Mouse (Mus musculus): ENCODE results near the gene D1Ertd622e. TPM values are rescaled to one million over a fixed set of nuclear protein-coding genes. Genes with fewer than 3 reads are reported as not detected.

The D1Ertd622e gene
- 10 to 100 TPM; 11.5 to 18.3 TPM for total RNA-seq (2021)
- long read RNA-seq, experiment 1, full-length matches to known transcripts, result 6 of 6 reads
- long read RNA-seq, experiment 1, partial matches to known transcripts, result 0 of 6 reads
- long read RNA-seq, experiment 1, other reads (novel, unspliced or antisense), result 0 of 6 reads
- long read RNA-seq, experiment 2, full-length matches to known transcripts, result 5 of 5 reads
- long read RNA-seq, experiment 2, partial matches to known transcripts, result 0 of 5 reads
- long read RNA-seq, experiment 2, other reads (novel, unspliced or antisense), result 0 of 5 reads

DNA sequence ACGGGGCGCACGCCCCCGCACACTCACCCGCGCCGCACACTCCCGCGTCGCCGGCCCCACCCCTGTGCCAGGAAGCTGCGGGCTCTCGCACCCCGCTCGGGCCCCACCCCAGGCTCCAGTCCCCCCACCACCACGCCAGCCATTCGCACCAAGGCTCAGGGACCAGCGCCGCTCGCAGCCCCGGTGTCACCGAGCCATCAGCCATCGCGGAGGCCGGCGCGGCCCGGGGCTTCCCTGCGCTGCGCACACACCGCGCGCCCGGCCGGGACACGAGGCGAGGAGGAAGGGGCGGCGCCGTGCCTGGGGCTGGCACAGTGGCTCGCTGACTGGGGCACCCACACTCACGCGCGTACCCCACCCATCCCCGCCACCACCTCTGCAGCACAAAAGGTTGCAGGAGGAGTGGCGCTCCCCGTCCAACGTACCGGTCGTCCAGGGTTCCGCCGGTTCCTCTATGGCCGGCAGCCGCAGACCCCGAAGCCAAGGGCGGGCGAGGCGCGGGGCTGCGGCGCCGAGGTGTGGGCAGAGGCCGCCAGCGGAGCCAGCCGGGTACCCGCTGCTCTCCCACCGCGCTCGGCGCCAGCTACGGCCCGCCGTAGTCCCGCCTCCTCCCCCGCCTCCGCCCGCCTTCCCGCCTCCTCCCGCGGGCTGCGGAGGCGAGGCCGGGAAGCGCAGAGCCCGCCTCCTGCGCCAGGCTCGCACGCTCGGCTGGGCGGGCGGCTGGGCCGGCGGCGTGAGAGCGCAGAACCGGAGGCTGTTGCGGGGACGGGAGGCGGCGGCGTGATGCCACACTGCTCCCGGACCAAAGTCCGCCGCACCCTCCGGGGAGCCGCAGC is at the start of gene D1Ertd622e:
D1Ertd622e (minus strand) TSS at position 669 of the 836 bp plus-strand sequence.
- peak; percentile 91 for DNase-seq
- Histone ChIP-seq H3K27ac (peak within 1 kb of the TSS; percentile 97), H3K4me3 (peak within 1 kb of the TSS; percentile 83)
- TF ChIP-seq CTCF (IDR thresholded peaks at IDR 0.05), result no peak
- intact Hi-C loops (cut with DNase I), result loop anchor here (5.0 kb wide), 2 partner anchors 34 to 111 kb away; partner anchors contain the start of genes Gin1 and Ppip5k2

DNA sequence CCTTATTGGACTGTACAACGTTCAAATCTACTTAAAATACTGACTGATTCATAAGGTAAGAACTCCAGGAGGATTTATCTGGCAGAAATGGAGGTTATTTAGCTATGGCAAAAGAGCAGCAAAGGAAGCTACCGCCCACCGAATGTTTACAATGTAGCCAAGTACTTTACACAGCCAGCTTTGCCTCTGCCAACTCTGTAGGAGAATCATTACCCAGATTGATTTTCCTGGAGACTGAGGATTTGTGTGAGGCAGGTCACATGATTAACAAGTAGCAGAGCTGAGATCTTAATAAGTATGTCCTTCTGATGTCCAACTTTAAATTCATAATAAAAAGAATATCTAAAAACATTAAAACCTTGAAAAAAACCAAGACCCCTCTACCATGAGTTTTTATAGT is 48.6 kb upstream of the D1Ertd622e start:
- no peak for DNase-seq
- no peak for TF ChIP-seq CTCF (IDR thresholded peaks at IDR 0.05)
- Histone ChIP-seq H3K27ac (no peak overlapping the region), H3K4me3 (no peak overlapping the region)
- intact Hi-C loops (cut with DNase I), result no loop called here

DNA sequence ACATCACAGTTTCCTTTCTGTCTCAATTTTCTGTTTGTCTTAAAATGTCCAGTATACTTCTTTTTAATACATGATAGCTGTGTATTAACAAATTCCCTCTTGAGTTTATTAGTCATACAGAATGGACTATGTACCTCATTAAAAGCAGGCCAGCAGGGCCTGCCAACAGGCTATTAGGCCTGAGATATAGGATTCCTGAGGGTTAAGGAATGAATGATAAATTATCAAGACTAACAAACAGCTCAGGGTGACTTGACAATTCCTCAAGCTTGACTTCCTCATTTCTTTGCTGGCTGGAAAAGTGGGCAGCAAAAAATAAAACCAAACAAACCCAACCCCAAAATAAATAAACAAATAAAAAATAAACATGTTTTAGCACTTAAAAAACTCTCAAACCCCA is 43.5 kb upstream of the D1Ertd622e start:
- DNase-seq, result no peak
- no peak overlapping the region for H3K4me3 ChIP-seq
- H3K27ac ChIP-seq, result no peak overlapping the region
- intact Hi-C loops (cut with DNase I), result no loop called here
- TF ChIP-seq CTCF (IDR thresholded peaks at IDR 0.05), result no peak

DNA sequence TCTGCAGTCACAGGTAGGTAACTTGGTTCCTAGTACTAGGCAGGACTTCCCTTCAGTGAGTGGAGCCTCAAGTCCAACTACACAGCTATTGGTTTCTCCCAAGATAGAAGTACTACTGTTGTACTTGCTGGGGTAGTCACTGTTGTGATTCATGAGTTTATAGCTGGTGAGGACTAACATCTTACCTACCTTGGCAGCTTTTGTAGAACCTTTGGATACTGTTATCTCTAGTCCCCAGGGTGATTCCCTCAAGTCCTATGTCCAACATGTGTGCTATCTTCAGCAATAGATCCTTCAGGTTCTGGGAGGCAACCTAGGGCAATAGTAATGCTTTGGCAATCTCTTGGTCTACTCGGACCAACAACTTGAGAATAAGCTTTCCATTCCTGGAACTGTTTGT is 42.8 kb upstream of the D1Ertd622e start:
- DNase-seq, result no peak
- TF ChIP-seq CTCF (IDR thresholded peaks at IDR 0.05), result no peak
- intact Hi-C loops (cut with DNase I), result no loop called here
- Histone ChIP-seq H3K4me3 (no peak overlapping the region), H3K27ac (no peak overlapping the region)

DNA sequence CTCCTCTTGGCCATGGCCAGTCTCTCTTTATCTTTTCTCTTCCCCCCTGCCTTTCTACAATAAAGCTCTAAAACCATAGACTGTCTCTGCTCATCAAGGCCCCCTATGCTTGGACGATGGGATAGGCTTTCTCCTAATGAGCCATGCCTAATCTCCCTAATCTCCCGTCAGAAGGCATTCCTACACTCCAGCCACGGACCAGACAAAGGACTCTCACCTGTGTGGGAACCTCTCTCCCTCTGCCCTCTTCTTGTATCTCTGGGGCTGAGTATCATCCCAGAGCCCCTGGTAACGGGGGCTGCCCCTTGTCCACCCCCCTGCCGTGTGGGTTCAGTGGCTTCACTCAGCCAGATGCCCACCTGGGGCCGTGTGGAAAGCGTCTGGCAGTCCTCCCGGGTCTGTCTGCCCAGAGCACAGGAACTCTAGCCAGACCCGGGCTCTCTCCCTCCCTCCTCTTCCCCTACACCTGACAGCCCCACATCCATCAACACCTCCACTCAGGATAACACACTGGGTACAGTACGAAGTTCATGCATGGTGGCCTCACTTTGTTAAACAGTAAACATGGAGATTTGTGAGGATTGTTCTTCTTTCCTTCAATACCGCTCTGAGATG is 37.2 kb upstream of the D1Ertd622e start:
- intact Hi-C loops (cut with DNase I), result no loop called here
- Histone ChIP-seq H3K27ac (no peak overlapping the region), H3K4me3 (no peak overlapping the region)
- no peak for TF ChIP-seq CTCF (IDR thresholded peaks at IDR 0.05)
- DNase-seq, result no peak

DNA sequence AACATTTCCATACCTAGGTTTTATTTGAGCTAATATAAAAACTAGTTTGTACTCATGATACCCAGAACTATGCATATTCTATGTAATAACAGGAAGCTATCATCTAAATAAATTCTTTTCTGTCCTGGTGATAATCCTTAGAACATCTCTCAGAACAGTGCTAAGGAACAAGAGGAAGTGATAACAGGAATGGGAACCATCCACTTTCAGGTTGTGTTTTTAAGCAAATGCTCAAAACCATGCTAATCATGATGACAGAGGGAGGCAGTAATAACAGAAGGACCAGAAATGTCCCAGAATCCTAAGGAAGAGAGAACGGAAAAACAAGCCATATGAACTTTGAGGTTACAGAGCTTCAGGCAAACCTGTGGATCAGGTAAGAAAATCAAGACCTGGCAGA is 35.4 kb upstream of the D1Ertd622e start:
- intact Hi-C loops (cut with DNase I), result no loop called here
- no peak for TF ChIP-seq CTCF (IDR thresholded peaks at IDR 0.05)
- H3K4me3 ChIP-seq, result no peak overlapping the region
- H3K27ac ChIP-seq, result no peak overlapping the region
- DNase-seq, result no peak

DNA sequence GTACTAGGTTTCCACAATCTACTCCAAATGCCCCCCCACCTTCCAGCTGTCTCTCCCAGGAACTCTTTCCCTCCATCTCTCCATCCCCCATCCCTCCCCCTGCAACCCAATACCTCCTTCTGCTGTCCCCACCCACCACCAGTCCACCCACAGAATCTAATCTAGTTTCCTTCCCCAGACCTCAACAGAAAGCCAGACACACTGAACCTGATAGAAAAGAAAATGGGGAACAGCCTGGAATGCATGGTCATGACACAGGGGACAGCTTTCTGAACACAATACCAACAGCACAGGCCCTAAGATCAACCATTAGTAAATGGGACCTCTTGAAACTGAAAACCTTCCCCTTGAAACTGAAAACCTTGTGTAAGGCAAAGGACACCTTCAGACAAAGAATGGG is 32.0 kb upstream of the D1Ertd622e start:
- DNase-seq, result no peak
- TF ChIP-seq CTCF (IDR thresholded peaks at IDR 0.05), result no peak
- intact Hi-C loops (cut with DNase I), result no loop called here
- H3K4me3 ChIP-seq, result no peak overlapping the region
- H3K27ac ChIP-seq, result no peak overlapping the region

DNA sequence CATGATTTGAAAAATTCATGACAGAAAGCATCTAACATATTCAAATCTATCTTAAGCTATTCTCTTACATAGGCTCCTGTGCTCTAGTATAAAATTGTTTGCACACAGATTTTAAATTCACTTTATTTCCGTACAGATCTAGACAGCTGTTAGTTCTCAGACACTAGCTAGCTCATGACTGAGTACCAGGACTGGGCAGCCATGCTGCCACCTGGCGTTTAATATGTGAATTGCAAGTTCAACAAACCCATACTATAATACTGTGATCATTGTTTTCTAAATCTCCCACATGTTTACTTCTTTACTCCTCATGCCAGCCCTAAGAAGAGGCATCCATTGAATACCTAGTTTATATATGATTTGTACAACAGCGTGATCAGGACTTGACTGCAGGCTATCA is 26.9 kb upstream of the D1Ertd622e start:
- no peak overlapping the region for H3K4me3 ChIP-seq
- DNase-seq, result peak; percentile 33
- intact Hi-C loops (cut with DNase I), result loop anchor here (2.0 to 10.0 kb wide), 2 partner anchors 124 to 192 kb away; no protein-coding TSS in a partner anchor
- TF ChIP-seq CTCF (IDR thresholded peaks at IDR 0.05), result peak; percentile 87
- H3K27ac ChIP-seq, result no peak overlapping the region

DNA sequence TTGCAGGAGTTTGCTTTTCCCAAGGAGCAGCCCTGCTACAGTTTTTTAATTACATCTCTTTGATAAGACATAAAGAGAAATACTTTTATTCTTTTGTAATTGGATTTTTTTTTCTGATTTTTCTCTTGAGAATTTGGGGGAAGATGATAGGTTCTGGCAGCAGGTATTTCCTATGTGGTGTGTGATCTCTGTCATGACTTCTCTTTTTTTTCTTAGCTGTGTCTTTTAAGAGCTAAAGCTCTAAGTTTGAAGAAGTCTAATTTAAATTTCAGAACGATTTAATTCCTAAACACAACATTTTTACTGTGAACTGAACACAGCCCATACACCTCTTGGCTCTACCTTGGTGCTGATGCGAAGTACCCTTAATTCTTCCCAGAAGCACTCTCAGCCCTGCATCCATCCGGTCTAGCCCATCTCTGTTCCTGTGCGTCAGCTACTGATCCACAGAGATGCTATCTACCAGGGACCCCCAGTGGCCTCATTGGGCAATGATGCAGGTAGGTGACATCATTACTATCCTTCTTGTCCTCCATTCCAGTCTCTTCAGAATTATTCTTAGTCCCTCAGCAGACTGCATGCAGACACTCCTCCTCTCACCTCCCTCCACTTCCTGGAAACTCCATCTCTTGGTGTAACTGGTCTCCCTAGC is 14.8 kb upstream of the D1Ertd622e start:
- Histone ChIP-seq H3K27ac (no peak overlapping the region), H3K4me3 (no peak overlapping the region)
- TF ChIP-seq CTCF (IDR thresholded peaks at IDR 0.05), result no peak; the same call in 1 of the 2 replicates
- intact Hi-C loops (cut with DNase I), result no loop called here
- no peak for DNase-seq

DNA sequence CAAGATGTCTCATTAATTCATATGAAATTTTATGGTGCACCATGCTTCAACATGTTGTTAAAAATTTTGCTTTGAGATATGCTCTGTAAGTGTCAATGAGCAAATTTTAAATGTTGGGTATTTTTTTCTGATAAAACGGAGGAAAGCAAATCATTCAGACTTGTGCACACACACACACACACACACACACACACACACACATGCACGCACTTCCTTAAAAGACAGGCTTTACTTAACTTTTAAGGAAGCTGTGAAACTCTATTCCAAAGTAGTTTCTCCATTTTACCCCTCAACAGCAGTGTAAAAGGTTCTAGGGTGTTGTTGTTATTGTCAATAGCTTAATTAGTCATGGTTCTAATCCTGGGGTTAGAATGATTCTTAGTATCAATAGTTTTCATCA is 14.2 kb upstream of the D1Ertd622e start:
- Histone ChIP-seq H3K4me3 (no peak overlapping the region), H3K27ac (no peak overlapping the region)
- no peak for TF ChIP-seq CTCF (IDR thresholded peaks at IDR 0.05)
- no peak for DNase-seq
- intact Hi-C loops (cut with DNase I), result no loop called here

DNA sequence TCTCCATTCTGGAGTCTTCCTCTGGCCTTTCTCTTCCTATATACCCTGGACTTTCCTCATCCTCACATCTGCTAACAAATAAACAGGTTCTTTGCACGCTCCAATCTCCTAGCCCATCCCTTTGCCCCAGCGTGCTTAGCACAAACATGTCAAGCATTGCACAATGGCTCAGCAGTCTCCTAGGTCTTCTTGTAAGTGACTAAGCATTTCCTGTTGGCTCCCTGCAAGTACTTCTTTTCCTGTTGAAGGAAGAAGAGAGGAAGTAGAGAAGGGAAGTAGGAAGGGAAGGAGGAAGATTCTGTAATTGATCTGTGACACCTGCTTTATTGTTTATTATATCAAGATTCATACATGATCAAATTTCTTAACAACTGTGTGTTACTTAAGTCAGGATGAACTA is 11.0 kb upstream of the D1Ertd622e start:
- no peak for TF ChIP-seq CTCF (IDR thresholded peaks at IDR 0.05)
- Histone ChIP-seq H3K27ac (no peak overlapping the region), H3K4me3 (no peak overlapping the region)
- DNase-seq, result no peak
- intact Hi-C loops (cut with DNase I), result no loop called here

DNA sequence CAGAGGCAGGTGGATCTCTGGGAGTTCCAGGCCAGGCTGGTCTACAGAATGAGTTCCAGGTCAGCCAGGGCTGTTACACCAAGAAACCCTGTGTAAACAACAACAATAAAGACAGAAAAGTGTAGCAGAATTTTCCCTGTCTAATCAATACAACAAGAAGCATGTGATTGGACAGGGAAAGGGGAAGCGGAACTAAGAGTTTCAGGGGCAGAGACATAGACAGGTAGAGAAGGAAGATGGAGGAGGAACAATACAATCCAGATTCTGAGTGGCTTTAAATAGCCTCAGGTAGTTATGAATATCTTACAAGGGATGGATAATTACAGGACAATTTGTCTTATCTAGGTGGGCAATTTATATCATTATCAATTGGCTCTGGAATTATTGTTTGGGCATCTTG is 5.4 kb upstream of the D1Ertd622e start:
- intact Hi-C loops (cut with DNase I), result no loop called here
- H3K27ac ChIP-seq, result no peak overlapping the region
- no peak for DNase-seq
- no peak overlapping the region for H3K4me3 ChIP-seq
- no peak for TF ChIP-seq CTCF (IDR thresholded peaks at IDR 0.05)
